In the genomic region with DNA sequence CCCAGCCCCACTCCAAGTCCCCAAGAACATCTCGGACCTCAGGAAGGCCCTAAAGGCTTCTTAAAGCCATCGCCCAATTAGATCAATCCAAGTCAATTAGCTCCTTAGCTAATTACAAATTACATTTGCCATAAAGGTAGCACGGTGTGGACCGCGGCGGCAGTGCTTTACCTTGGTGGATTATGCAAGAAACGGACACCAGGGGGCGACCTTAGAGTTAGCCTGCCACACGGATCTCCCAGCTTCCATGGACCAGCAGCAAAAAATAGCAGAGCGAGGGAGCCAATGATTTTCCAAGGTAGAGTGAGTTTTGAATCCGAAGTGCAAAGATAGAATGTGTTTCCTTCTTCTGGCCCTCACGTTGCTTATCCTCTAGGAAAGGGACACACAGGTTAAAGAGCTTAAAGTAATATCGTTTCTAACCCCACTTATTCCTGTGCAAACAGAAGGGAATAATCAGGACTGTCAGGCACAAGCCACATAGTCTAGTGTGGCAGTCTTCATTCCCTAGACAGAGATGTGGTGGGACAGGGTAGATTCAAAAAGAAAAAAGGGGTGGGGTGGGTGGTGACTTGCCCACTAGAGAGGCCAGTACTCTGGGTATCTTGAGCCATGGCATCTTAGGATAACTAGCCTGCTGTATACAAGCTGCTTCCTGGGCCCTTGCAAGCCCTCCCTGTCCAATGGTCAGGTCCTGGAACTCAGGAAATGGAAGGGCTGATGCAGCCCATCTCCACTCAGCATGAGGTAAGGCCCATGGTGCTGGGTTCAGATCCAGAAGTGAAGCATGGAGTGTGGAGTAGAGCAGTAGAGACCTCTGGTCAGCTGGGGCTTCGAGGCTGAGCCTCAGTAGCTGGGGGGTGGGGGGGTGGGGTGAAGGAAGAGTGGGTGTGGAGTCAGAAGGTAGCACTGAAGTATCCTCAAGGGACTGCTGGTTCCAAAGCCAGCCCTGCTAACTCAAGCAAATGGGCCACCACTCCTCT, we compare ENCODE assay signal across 8 mouse cellular contexts. TPM values are rescaled to one million over a fixed set of nuclear protein-coding genes. Genes with fewer than 3 reads are reported as not detected.
A peak's percentile ranks its signal among the peaks of the same experiment; 100 is the strongest.
DNase-seq lines count a peak whose midpoint lies in the region; ATAC-seq lines count a peak whose summit lies in the region.

No protein-coding gene starts in this region.

- H3K4me1 ChIP-seq in forebrain, embryonic 13.5 days: 0 out of 2 replicates have a peak, but pooled peaks cover 3% of the 10 kb centered on the region
- no peaks in the 10 kb centered on the region for H3K4me1 ChIP-seq in midbrain, embryonic 14.5 days (ENCODE audit: control insufficient read depth, insufficient read depth, low read length)

- H3K36me3 ChIP-seq in forebrain, embryonic 13.5 days (ENCODE audit: poor library complexity, severe bottlenecking): no peaks in the 10 kb centered on the region
- no peaks in the 10 kb centered on the region for H3K36me3 ChIP-seq in midbrain, embryonic 14.5 days (ENCODE audit: control insufficient read depth, insufficient read depth, low read length)

- DNase-seq in ovary, postnatal 36 days (ENCODE audit: low spot score): peak; percentile 63
- no peak for DNase-seq in ovary, postnatal 10 days (ENCODE audit: low spot score)
- DNase-seq in c-Kit-positive CD71-positive TER-119-positive erythroid progenitor cells, embryonic 14.5 days (ENCODE audit: low spot score): peak; percentile 51
- DNase-seq in left cerebral cortex, postnatal 14 days (ENCODE audit: low spot score in 2 of 2): peak; percentile 63 to 82
- DNase-seq in midbrain, embryonic 14.5 days: peak; percentile 90
- DNase-seq in spleen, postnatal 10 days (ENCODE audit: low spot score in 2 of 2): peak; percentile 40 to 77

- H3K27ac ChIP-seq in forebrain, embryonic 13.5 days: no peak overlapping the region
- H3K27ac ChIP-seq in midbrain, embryonic 14.5 days (replicated peaks; ENCODE audit: low read depth, low read length): no peak overlapping the region

- no peak overlapping the region for H3K4me2 ChIP-seq in forebrain, embryonic 13.5 days
- no peak overlapping the region for H3K4me2 ChIP-seq in midbrain, embryonic 14.5 days (ENCODE audit: low read length)

- WGBS in forebrain, embryonic 13.5 days: 8% methylated on average over 14 of the region's 14 CpGs
- 10% methylated on average over 14 of the region's 14 CpGs for WGBS in midbrain, embryonic 14.5 days

- ATAC-seq in forebrain, embryonic 13.5 days: peak; percentile 69; the same call in 1 of the 2 replicates
- ATAC-seq in inflammation-experienced regulatory T-cells, adult 6 months: peak; percentile 65
- no peak for ATAC-seq in midbrain, embryonic 14.5 days (ENCODE audit: low FRiP score, low TSS enrichment)

- H3K27me3 ChIP-seq in forebrain, embryonic 13.5 days: peaks cover 72% of the 10 kb centered on the region
- H3K27me3 ChIP-seq in midbrain, embryonic 14.5 days (ENCODE audit: control insufficient read depth, insufficient read depth, low read length): peaks cover 44% of the 10 kb centered on the region

- intact Hi-C loops in left cerebral cortex, postnatal 14 days (cut with DNase I): loop anchor here (2.0 to 10.0 kb wide), 3 partner anchors 147 to 518 kb away; no protein-coding TSS in a partner anchor

- H3K9ac ChIP-seq in forebrain, embryonic 13.5 days: no peak overlapping the region
- H3K9ac ChIP-seq in midbrain, embryonic 14.5 days (replicated peaks; ENCODE audit: low read length): no peak overlapping the region

- no peaks in the 10 kb centered on the region for H3K9me3 ChIP-seq in forebrain, embryonic 13.5 days (replicated peaks)
- no peaks in the 10 kb centered on the region for H3K9me3 ChIP-seq in midbrain, embryonic 14.5 days (ENCODE audit: control insufficient read depth, low read length)

- no peak overlapping the region for H3K4me3 ChIP-seq in forebrain, embryonic 13.5 days
- H3K4me3 ChIP-seq in midbrain, embryonic 14.5 days (replicated peaks; ENCODE audit: low read depth, low read length): no peak overlapping the region

RNA-seq across cellular contexts. Expression of gene Barx1, which starts 8.7 kb away (rescaled TPM):
- polyA plus RNA-seq in forebrain, embryonic 13.5 days (2015; fragmentation: Nextera tagmentation; extraction: Ambion mirVana): not detected in 2 replicates
- polyA plus RNA-seq in inflammation-experienced regulatory T-cells, adult 6 months (2017; shearing (Covaris generic)): not detected
- total RNA-seq in left cerebral cortex, postnatal 14 days (2021): not detected
- not detected in 2 replicates for polyA plus RNA-seq in midbrain, embryonic 14.5 days (2014; fragmentation: Nextera tagmentation; extraction: Ambion mirVana)

RNA-seq across cellular contexts. Expression of gene Ptpdc1, which starts 28.6 kb away (rescaled TPM):
- polyA plus RNA-seq in forebrain, embryonic 13.5 days (2015; fragmentation: Nextera tagmentation; extraction: Ambion mirVana): 13.0 and 13.4 TPM in 2 replicates
- polyA plus RNA-seq in inflammation-experienced regulatory T-cells, adult 6 months (2017; shearing (Covaris generic)): 1 to 10 TPM in 2 of 3 experiments, under 1 TPM in 1; 0.11 to 1.4 (median 1.2) TPM
- 10 to 100 TPM; 22.7 to 25.5 TPM for total RNA-seq in left cerebral cortex, postnatal 14 days (2021)
- polyA plus RNA-seq in midbrain, embryonic 14.5 days (2014; fragmentation: Nextera tagmentation; extraction: Ambion mirVana): 17.5 and 20.0 TPM in 2 replicates
